Mouse (Mus musculus) adipocyte (in vitro differentiated cells): ENCODE measurements around the gene Gja10.

ENCODE experiments used
- DNase-seq: peaks from one replicate; pipeline ENCODE4 v3.0.0-alpha.2; 2016; ENCODE audit warnings: low spot score

Gene Gja10

DNA sequence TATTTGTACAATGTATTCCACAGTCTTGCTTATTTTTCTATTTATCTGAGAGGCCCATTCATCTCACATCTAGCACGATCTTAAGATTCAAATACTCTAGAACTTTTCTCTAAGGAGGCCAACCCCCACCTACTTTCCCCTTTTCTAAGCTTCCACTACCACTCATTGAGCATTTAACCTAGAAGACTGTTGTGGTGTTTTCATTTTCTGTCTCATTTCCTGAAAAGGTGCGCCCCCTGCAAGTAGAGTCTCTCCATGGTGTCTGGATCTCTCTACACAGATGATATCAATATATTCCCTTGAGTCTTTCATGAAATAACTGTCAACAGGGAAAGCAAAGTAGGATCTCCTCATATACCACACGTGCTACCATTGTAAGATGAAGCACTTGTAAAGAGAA, at the start of gene Gja10:
Gja10 (minus strand) TSS at position 101 of the 400 bp plus-strand sequence.
- no peak for DNase-seq

- DNase-seq = no peak
Measured at GRCm38 (mm10) chr4:32651669-32652068, 49.1 kb upstream of the Gja10 start.

DNA sequence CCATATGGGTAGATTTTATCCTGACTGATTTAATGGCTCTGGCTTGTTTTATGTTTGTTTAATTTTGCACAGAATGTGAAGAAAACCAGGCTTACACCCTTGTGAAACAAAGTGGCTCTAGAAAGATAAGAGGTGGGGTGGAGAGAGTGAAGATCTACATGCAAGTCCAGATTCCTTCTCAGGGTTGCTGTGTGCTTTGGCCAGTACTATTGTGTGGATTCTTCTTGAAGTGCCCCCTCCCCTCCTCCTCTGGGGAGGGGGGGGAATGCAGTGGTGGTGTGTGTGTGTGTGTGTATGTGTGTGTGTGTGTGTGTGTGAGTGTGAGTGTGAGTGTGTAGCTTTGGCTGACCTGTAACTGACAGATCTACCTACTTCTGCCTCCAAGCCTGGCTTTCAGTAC, 19.1 kb upstream of the Gja10 start:
- DNase-seq = no peak

DNA sequence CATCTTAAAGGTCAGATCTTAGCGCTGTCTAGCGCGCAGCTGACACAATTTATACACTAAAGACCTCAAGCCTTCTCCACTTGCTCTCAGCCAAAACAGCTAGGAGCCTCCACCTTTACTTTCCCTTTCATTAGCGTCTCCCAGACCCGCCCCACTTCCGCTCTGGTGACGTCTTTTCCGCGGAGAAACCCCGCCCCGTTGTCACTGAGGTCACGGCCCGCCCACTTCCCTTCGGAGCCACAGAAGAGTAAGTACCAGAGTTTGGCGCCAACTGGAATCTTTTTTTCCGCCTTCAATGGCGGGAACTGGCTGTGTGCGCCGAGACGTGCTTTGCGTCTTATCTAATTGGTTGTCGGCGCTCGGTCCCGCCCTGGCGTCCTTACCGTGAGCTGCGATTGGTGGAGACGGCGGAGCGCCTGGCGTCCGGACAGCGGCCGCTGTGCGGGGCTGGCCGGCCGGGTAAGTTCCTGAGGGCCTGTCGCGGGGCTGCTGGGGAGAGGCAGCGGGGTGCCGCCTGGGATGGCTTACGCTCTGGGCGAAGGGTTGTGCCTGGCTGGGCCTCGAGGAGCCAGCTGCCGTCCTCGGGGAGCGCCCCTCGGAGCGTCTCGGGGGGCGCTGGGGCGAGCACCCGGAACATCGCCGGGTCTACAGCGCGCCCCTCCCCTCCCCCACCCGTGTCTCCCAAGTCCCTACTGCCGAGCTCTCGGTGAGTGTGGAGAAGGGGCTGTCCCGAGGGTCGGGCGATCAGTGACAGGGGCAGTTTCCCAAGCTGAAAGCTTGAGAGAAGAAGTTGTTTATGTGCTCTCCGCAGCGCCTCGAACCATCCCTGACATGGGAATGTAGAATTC, 12.7 kb upstream of the Gja10 start, which contains the start of gene Casp8ap2:
Casp8ap2 (plus strand) TSS at position 418 of the 848 bp plus-strand sequence.
- DNase-seq = peak; percentile 99

GRCm38 (mm10) chr4:32601135-32601534, 1.4 kb downstream of the Gja10 start:
- DNase-seq = peak; percentile 61

GRCm38 (mm10) chr4:32588237-32588636, 14.3 kb downstream of the Gja10 start:
- DNase-seq = no peak

DNA sequence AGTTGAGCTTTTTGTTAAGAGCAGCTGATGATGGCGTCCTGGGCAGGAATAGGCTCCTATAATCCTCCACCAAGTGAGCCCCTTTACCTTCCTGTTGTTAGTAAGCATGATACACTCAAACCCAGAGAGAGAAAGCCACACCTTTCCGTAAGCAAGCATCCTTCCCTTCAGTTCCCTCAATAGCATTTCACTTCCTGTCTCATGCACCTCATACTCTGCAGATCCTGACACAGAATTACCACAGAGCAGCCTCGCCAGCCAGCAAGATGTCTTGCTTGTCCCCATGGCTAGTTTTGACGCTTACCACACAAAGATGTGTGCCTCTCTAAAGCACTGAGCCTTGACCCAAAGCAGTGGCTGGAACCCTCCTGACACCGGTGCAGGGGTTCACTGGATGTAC, 15.0 kb downstream of the Gja10 start:
- DNase-seq = no peak

GRCm38 (mm10) chr4:32586596-32586995, 16.0 kb downstream of the Gja10 start:
- peak; percentile 54 for DNase-seq

DNA sequence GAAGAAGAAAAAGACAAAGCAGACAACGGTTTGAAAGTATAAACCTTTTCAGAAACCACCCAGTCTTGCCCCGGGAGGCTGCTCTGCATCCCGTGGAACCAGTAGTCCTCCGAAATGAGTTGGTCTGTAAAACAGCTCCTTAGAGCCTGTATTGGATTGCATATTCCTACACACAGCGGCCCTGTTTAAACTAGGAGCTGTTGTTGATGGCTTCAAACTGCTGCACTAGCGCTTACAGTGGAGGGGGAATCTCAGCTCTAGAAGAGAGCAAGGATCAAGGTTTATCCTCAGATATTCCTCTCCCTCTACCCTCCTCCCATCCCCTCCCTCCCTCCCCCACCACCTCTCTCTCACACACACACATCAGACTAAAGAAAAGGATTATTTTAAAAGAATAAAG, 18.4 kb downstream of the Gja10 start:
- DNase-seq = no peak

DNA sequence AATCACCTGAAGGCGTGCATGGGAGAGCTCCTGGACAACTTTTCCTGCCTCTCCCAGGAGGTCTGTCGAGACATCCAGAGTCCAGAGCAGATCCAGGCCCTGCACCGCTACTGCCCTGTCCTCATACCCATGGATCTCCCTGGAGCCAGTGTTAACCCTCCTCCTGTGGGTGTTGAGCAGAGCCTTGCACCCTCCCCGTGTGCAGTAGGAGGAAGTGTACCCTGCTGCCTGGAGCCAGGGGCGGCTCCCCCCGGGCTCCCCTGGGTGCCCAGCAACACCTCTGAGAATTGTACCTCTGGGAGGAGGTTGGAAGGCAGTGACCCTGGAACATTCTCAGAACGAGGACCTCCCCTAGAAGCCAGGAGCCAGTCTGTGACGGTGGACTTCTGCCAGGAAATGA, 22.7 kb downstream of the Gja10 start:
- no peak for DNase-seq

DNA sequence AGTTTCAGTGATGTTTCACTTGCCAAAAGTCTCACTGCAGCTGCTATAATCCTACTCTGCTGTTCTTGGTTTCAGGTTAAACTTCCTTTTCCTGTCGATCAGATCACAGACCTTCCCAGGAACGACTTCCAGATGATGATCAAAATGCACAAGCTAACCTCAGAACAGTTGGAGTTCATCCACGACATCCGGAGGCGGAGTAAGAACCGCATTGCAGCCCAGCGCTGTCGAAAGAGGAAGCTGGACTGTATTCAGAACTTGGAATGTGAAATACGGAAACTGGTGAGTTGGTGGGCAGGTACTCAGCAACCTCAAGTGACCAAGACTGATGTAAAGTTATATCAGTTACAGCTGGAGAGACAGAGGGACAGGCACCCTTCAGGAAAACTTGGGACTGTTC, 27.4 kb downstream of the Gja10 start:
- DNase-seq = peak; percentile 22

GRCm38 (mm10) chr4:32574604-32575003, 28.0 kb downstream of the Gja10 start:
- peak; percentile 13 for DNase-seq

GRCm38 (mm10) chr4:32573586-32573985, 29.0 kb downstream of the Gja10 start:
- DNase-seq = no peak

DNA sequence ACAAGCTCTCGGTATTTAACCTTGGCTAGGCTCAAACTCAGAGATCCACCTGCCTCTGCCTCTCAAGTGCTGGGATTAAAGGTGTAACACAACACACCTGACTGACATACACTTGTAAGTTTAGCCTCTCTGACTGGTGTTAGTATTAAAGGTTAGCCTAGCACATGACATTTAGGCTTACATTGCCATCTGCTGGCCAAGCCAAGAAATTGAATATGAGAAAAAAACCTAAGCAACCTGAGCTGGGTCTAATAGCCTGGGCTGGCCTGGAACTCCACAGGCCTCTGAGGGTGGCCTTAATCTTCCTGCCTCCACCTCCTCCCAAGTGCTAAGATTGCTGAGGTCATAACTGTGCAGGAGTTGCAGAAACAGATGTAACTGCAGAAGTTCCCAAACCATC, 30.4 kb downstream of the Gja10 start:
- peak; percentile 77 for DNase-seq

DNA sequence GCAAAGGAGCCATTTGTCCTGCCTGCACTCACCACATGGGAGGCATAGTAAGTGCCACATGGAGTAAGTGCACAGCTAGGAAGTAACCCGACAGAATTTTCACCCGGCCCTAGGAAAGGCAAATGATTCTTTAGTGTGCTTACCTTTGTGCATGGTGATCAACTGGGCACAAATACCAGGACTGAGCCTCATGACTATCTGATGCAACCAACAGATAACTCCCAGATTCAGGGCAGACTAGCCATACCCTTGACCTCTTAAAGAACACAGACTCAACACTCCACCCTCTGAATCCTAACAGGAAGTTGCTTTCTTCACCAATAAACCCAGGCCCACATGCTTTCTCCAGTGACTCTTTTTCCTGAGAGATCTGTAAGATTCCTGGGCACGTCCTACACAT, 31.1 kb downstream of the Gja10 start:
- peak; percentile 54 for DNase-seq

DNA sequence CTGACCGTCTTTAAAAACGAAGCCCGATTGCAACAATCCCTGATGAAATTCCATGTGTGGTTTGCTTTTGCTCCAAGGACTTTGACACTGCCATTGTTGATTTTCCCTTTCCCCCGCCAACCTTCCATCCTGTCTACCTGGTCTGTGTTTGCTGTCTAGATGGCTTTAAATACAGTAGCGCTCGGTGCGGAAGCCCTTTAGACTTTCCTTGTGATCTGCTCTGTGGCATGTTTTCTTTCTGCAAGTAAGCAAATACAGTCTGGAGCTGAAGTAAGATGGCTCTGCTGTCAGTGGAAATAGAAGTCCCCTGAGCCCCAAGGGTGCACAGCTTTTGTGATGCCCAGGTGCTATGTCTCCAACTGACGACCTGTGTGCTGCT, 31.6 kb downstream of the Gja10 start:
- DNase-seq = no peak

DNA sequence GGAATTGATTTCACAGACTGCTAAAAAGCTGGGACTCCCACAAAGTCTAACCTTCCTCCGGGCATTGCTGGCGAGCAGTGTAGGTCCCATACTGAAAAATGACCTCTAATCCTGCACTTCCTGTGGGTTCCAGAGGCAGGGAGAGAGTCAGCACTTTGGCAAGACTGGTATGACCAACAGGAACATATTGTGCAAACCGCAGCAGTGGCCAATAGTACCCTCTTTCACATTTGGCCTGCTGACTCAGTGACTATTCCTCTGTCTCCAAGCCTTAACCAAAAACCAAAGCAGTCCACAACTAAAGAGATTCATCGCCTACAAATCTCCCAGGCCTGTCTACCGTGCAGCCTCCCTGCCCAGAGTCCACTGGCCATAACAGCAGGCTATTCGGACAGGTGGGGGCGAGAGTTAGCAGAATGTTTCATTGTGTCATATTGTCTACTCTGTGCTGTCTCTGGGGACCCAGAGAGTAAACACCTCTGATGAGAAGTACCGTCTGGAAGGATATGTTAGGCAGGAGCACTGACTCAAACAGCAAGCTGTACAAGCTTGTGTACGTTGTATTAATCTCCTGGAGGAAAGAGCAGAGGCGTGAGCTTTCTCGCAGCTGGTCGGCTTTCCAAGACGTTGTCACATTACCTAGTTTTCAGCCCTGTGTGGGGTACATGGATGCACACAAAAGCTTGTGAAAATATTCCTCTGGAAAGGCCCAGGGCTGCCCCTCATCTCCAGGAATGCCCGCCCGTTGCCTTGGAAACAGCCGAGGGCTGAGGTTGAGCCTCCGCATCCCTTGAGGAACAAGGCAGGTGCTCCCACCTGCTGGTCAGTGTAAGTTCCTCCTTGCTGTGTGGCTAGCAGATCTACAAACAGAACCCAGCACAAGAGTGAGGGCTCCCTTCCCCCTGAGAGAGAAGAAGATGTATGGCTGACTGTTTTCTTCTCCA, 32.3 kb downstream of the Gja10 start:
- DNase-seq = peak; percentile 91

- peak; percentile 8 for DNase-seq
Measured at GRCm38 (mm10) chr4:32569054-32569453, 33.5 kb downstream of the Gja10 start.

DNA sequence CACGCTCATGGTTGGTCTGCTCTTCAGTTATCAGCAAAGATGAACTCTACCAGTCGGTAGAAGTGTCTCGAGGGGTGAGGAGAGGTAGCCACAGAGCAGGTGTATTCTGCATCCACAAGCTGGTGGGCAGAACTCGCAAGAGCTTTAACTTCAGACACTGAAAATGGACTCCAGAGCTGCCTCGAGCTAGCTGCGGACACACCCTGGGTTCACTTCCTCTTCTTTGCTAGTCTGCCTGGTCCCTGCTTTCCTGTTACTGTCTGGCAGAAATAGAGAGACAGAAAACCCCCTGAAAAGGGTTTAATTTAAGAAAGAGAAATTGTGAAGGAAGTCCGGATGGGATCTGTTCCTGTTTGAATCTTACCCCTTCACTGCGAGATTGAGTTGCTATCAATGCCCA, 37.6 kb downstream of the Gja10 start:
- DNase-seq = no peak

DNA sequence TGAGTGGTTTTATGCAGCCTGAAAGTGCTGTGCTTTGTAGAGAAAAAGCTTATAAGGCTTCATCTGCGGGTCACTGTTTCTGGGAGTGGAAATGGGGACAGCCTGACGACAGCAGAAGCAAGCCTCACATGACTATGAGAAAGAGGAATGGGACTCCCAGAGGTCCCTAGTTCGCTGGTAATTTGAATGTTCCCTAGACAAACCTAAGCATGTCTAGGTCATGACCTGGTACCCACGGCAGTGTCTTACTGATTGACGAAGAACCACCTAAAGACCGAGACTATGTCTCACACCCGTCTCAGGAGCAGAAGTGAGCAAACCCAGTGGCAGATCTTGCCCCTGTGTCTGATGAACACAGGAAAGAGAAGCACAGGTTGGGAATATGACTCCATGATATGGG, 38.1 kb downstream of the Gja10 start:
- DNase-seq = no peak

- DNase-seq = no peak
Measured at GRCm38 (mm10) chr4:32562319-32563115, 40.0 kb downstream of the Gja10 start.

GRCm38 (mm10) chr4:32561555-32562095, 40.9 kb downstream of the Gja10 start:
- peak; percentile 28 for DNase-seq
